17 mouse cellular contexts compared by ENCODE assay signal in genomic region chr1:135323367-135323901, GRCm38 (mm10). TPM values are rescaled to one million over a fixed set of nuclear protein-coding genes. Genes with fewer than 3 reads are reported as not detected.
DNase-seq lines count a peak whose midpoint lies in the region; ATAC-seq and TF ChIP-seq lines count a peak whose summit lies in the region.
"Had no signal": no experiment of that assay in that cellular context is flagged by ENCODE, and none has a peak within 500 bp of the region (broad histone marks: within the 10 kb centered on the region; RNA-seq: fewer than 3 reads in every experiment).

No protein-coding gene starts in this region.

- H3K4me2 ChIP-seq in stomach, embryonic 16.5 days (ENCODE audit: low read depth, low read length) = 0 out of 2 replicates have a peak overlapping the region, but pooled peaks have one; percentile 36
- H3K4me2 ChIP-seq: hindbrain, embryonic 15.5 days; midbrain, embryonic 15.5 days had no signal

- DNase-seq in heart, embryonic 10.5 days (ENCODE audit: low spot score) = no peak
- DNase-seq in heart, postnatal 10 days = no peak
- peak; percentile 46 for DNase-seq in liver, adult 2 months (ENCODE audit: extremely low read depth, low read depth, low spot score)
- DNase-seq in liver = no peak
- DNase-seq in kidney, postnatal 14 days = peak; percentile 52
- no peak for DNase-seq in thymus, postnatal 14 days
- no peak for DNase-seq in thymus, postnatal 25 days
- DNase-seq: cerebellum, adult 9-11 months; lung, adult 18-20 months; right cerebral cortex, postnatal 14 days had no signal

- H3K27me3 ChIP-seq in heart, embryonic 10.5 days (ENCODE audit: insufficient read depth, poor library complexity, severe bottlenecking) = peaks cover 13% of the 10 kb centered on the region
- peaks cover 4% of the 10 kb centered on the region; the same call in 1 of the 2 replicates for H3K27me3 ChIP-seq in liver, adult 2 months (ENCODE audit: control insufficient read depth, insufficient read depth, low read length)
- no peaks in the 10 kb centered on the region for H3K27me3 ChIP-seq in stomach, embryonic 16.5 days (ENCODE audit: control insufficient read depth, insufficient read depth, low read length)

- no peak for TF ChIP-seq CTCF in liver, adult 2 months (IDR thresholded peaks at IDR 0.05; ENCODE audit: low read depth, low read length)

- peaks cover 42% of the 10 kb centered on the region for H3K4me1 ChIP-seq in heart, embryonic 10.5 days
- H3K4me1 ChIP-seq in liver, adult 2 months (ENCODE audit: control insufficient read depth, insufficient read depth, low read length) = no peaks in the 10 kb centered on the region
- peaks cover 3% of the 10 kb centered on the region; the same call in 1 of the 2 replicates for H3K4me1 ChIP-seq in stomach, embryonic 16.5 days (ENCODE audit: control insufficient read depth, insufficient read depth, low read length)
- H3K4me1 ChIP-seq: hindbrain, embryonic 15.5 days; midbrain, embryonic 15.5 days; neural tube, embryonic 12.5 days had no signal

- no peak for TF ChIP-seq POLR2A in liver, adult 2 months (IDR thresholded peaks at IDR 0.05; ENCODE audit: extremely low read depth, insufficient read depth, low read length)

- peak overlapping the region; percentile 1; the same call in 1 of the 2 replicates for H3K27ac ChIP-seq in heart, embryonic 10.5 days
- no peak overlapping the region for H3K27ac ChIP-seq in liver, adult 2 months (replicated peaks; ENCODE audit: insufficient read depth, low read depth, low read length)
- peak overlapping the region; percentile 75 for H3K27ac ChIP-seq in stomach, embryonic 16.5 days (ENCODE audit: low read length)
- H3K27ac ChIP-seq: hindbrain, embryonic 15.5 days; macrophage; midbrain, embryonic 15.5 days; neural tube, embryonic 12.5 days had no signal

- H3K9ac ChIP-seq in liver, adult 2 months (ENCODE audit: low read depth, low read length) = no peak overlapping the region
- peak overlapping the region; percentile 36; the same call in 1 of the 2 replicates for H3K9ac ChIP-seq in stomach, embryonic 16.5 days (ENCODE audit: low read length)
- H3K9ac ChIP-seq: hindbrain, embryonic 15.5 days; midbrain, embryonic 15.5 days; neural tube, embryonic 12.5 days had no signal

- 0 out of 2 replicates have a peak, but pooled peaks have one; percentile 27 for ATAC-seq in stomach, embryonic 16.5 days (ENCODE audit: insufficient read depth, low FRiP score)
- ATAC-seq: midbrain, embryonic 15.5 days had no signal

- no peaks in the 10 kb centered on the region for H3K9me3 ChIP-seq in heart, embryonic 10.5 days
- no peaks in the 10 kb centered on the region for H3K9me3 ChIP-seq in stomach, embryonic 16.5 days (replicated peaks; ENCODE audit: control insufficient read depth, low read length)
- H3K9me3 ChIP-seq: G1E; hindbrain, embryonic 15.5 days; midbrain, embryonic 15.5 days; neural tube, embryonic 12.5 days had no signal

- no peaks in the 10 kb centered on the region for H3K36me3 ChIP-seq in heart, embryonic 10.5 days
- H3K36me3 ChIP-seq in liver, adult 2 months (ENCODE audit: control insufficient read depth, insufficient read depth, low read length) = no peaks in the 10 kb centered on the region
- no peaks in the 10 kb centered on the region for H3K36me3 ChIP-seq in stomach, embryonic 16.5 days (ENCODE audit: control insufficient read depth, insufficient read depth, low read length)
- H3K36me3 ChIP-seq: G1E; hindbrain, embryonic 15.5 days; midbrain, embryonic 15.5 days; neural tube, embryonic 12.5 days had no signal

- H3K79me2 ChIP-seq in liver, adult 2 months (ENCODE audit: control insufficient read depth, insufficient read depth, low read length) = no peaks in the 10 kb centered on the region

- 79% methylated on average over 7 of the region's 7 CpGs for WGBS in heart, embryonic 10.5 days
- WGBS in liver, adult 2 months = 71% methylated on average over 7 of the region's 7 CpGs
- 65% methylated on average over 7 of the region's 7 CpGs for WGBS in stomach, embryonic 16.5 days

- H3K4me3 ChIP-seq in heart, embryonic 10.5 days = no peak overlapping the region
- no peak overlapping the region for H3K4me3 ChIP-seq in liver, adult 2 months (ENCODE audit: insufficient read depth, low read depth, low read length)
- no peak overlapping the region for H3K4me3 ChIP-seq in stomach, embryonic 16.5 days (replicated peaks; ENCODE audit: low read length)
- H3K4me3 ChIP-seq: hindbrain, embryonic 15.5 days; midbrain, embryonic 15.5 days; neural tube, embryonic 12.5 days had no signal

- intact Hi-C loops in heart, postnatal 10 days (cut with DNase I) = no loop called here

RNA-seq across cellular contexts. Expression of gene Lmod1, which starts 1.2 kb away (rescaled TPM):
- polyA plus RNA-seq in heart, embryonic 10.5 days (2016; fragmentation: Nextera tagmentation; extraction: Ambion mirVana) = 3.6 and 5.2 TPM in 2 replicates
- total RNA-seq in heart, postnatal 10 days (2021) = 1 to 10 TPM; 1.7 to 3.0 TPM
- total RNA-seq in liver, adult 2 months (2014; rRNA removed) = 0.09 and 0.13 TPM in 2 replicates
- 0.16 and 0.17 TPM in 2 replicates for polyA plus RNA-seq in liver, adult 2 months (2012; rRNA removed)
- polyA plus RNA-seq in stomach, embryonic 16.5 days (2015; fragmentation: Nextera tagmentation; extraction: Ambion mirVana) = 17.5 and 20.2 TPM in 2 replicates
- total RNA-seq: granulocyte monocyte progenitor cell, adult 5-6 weeks had no signal
- polyA plus RNA-seq: G1E, macrophage had no signal

RNA-seq across cellular contexts. Expression of gene Timm17a, which starts 9.9 kb away (rescaled TPM):
- polyA plus RNA-seq in heart, embryonic 10.5 days (2016; fragmentation: Nextera tagmentation; extraction: Ambion mirVana) = 336 and 388 TPM in 2 replicates
- total RNA-seq in heart, postnatal 10 days (2021) = 100 to 1,000 TPM; 406 to 428 TPM
- total RNA-seq in liver, adult 2 months (2014; rRNA removed) = 17.9 and 22.0 TPM in 2 replicates
- 27.9 and 34.3 TPM in 2 replicates for polyA plus RNA-seq in liver, adult 2 months (2012; rRNA removed)
- 194 and 219 TPM in 2 replicates for polyA plus RNA-seq in stomach, embryonic 16.5 days (2015; fragmentation: Nextera tagmentation; extraction: Ambion mirVana)

RNA-seq across cellular contexts. Expression of gene Rnpep, which starts 39.5 kb away (rescaled TPM):
- polyA plus RNA-seq in heart, embryonic 10.5 days (2016; fragmentation: Nextera tagmentation; extraction: Ambion mirVana) = 63.4 and 70.0 TPM in 2 replicates
- total RNA-seq in heart, postnatal 10 days (2021) = 10 to 100 TPM; 20.4 to 21.5 TPM
- 18.7 and 20.2 TPM in 2 replicates for total RNA-seq in liver, adult 2 months (2014; rRNA removed)
- 16.0 and 22.0 TPM in 2 replicates for polyA plus RNA-seq in liver, adult 2 months (2012; rRNA removed)
- 129 and 131 TPM in 2 replicates for polyA plus RNA-seq in stomach, embryonic 16.5 days (2015; fragmentation: Nextera tagmentation; extraction: Ambion mirVana)

RNA-seq across cellular contexts. Expression of gene Shisa4, which starts 51.6 kb away (rescaled TPM):
- polyA plus RNA-seq in heart, embryonic 10.5 days (2016; fragmentation: Nextera tagmentation; extraction: Ambion mirVana) = 33.1 and 39.6 TPM in 2 replicates
- total RNA-seq in heart, postnatal 10 days (2021) = 1 to 10 TPM; 7.2 to 7.8 TPM
- total RNA-seq in liver, adult 2 months (2014; rRNA removed) = 0.18 and 0.47 TPM in 2 replicates
- 0.14 and 0.33 TPM in 2 replicates for polyA plus RNA-seq in liver, adult 2 months (2012; rRNA removed)
- 37.2 and 38.8 TPM in 2 replicates for polyA plus RNA-seq in stomach, embryonic 16.5 days (2015; fragmentation: Nextera tagmentation; extraction: Ambion mirVana)
- total RNA-seq: granulocyte monocyte progenitor cell, adult 5-6 weeks had no signal
- polyA plus RNA-seq: G1E had no signal

Comparison
In these comparisons a context has a peak if more than half of its experiments do, and no peak if none do; other contexts are left out.
1. DNase-seq: peak in liver, adult 2 months (single experiment) and kidney, postnatal 14 days (single experiment); none in heart, embryonic 10.5 days (single experiment), heart, postnatal 10 days (0 of 2), liver (single experiment), thymus, postnatal 14 days (single experiment) and thymus, postnatal 25 days (single experiment).